Mouse (Mus musculus) layer of hippocampus, adult 18-20 months (tissue): ENCODE results near the gene Doc2b. TPM values are rescaled to one million over a fixed set of nuclear protein-coding genes. Genes with fewer than 3 reads are reported as not detected.
"Not testable (repeated sequence)": the region's sequence is repeated elsewhere in the genome, so short reads cannot be mapped to it uniquely, and the experiment has no call there.

Experiments
- DNase-seq, 2 experiments: peaks; one replicate each; pipeline ENCODE4 v3.0.0; 2022; ENCODE audit warnings: low spot score in 2 of 2
- total RNA-seq, 2 experiments: library from RNA; stranded (reverse); gene quantifications; 2 replicates each; pipeline ENCODE4 v1.2.3; 2021

Gene Doc2b
- total RNA-seq, 2 experiments from 2014 or later: 105 to 115 TPM

DNA sequence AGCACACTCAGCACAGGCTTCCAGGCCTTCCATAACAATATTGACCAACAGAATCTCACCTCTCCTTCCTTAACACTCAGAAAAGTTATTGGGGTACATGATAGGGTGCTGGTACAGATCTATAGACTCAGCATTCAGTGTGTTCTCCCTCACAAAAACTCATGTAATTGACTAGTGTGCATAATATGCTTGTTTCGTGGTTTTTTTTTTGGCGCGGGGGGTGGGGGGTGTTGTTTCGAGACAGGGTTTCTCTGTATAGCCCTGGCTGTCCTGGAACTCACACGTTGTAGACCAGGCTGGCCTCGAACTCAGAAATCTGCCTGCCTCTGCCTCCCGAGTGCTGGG lies 57.4 kb downstream of the Doc2b start:
- DNase-seq: no peak

DNA sequence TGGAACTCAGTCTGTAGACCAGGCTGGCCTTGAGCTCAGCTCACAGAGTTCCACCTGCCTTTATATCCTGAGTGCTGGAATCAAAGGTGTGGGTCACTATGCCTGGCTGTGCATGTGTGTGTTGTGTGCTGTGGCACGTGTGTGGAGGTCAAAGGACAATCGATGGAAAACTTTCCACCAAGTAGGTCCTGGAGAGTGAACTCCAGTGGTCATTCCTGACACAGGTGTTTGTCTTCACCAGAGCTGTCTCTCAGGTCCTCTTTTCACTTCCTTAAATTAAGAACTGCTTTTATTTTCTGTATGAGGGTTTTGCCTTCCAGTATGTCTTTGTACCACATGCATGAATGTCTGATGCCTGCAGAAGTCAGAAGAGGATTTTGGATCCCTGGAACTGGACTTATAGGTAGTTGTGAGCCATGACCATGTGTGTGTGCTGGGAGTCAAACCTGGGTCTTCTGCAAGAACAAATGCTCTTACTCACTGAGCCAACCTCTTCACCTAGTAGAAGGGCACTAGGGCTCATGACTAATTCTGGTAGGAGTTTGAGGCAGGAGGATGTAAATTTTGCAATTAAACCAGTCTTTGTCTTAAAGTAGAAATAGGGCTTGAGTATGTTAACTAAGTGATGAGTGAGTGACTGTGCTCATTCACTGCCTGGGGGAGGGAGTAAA lies 57.9 kb downstream of the Doc2b start:
- no peak for DNase-seq

DNA sequence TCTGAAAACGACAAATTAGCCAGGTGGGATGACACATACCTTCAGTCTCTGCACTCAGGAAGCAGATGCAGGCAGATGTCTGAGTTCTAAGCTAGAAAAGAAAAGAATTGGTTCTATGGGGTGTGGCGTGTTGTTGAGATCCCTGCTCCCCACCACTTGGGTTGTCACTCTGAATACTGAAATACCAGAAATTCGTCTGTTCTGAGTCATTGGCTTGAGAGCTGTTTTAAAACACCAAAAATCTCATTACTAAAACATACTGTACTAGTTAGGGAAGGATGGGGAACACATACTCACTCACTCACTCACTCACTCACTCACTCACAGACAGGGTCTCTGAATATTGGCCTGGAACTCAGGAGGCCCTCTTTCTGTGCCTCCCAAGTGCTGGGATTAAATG lies 58.9 kb downstream of the Doc2b start:
- no peak for DNase-seq

DNA sequence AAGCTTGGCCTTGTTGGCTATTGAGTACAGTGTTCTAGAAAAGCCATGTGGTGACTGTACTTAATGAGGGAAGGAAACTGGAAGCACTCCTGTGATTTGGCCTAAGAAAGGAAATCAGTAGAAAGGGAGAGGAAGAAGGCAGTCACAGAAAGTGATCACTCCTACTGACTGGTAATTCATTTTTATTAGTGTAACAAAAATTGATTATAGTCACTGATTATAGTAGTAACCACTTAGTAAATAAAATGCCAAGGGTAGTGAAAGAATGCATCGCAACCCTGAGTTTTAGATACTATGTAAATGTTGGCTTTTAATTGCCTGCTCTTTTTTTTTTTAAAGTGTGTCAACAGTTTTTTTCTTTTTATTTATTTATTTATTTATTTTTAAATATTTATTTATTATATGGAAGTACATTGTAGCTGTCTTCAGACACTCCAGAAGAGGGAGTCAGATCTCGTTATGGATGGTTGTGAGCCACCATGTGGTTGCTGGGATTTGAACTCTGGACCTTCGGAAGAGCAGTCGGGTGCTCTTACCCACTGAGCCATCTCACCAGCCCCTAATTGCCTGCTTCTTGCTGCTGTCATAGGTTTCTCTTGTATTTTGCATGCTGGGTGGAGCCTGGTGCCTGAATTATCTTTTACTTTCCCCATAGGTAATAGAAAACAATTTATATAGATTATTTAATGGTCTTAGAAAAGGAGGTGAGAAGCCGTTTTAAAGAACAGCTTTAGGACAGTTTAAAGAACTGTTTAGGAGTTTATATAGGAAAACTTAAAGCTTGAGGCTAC lies 60.2 kb downstream of the Doc2b start:
- DNase-seq: no peak

DNA sequence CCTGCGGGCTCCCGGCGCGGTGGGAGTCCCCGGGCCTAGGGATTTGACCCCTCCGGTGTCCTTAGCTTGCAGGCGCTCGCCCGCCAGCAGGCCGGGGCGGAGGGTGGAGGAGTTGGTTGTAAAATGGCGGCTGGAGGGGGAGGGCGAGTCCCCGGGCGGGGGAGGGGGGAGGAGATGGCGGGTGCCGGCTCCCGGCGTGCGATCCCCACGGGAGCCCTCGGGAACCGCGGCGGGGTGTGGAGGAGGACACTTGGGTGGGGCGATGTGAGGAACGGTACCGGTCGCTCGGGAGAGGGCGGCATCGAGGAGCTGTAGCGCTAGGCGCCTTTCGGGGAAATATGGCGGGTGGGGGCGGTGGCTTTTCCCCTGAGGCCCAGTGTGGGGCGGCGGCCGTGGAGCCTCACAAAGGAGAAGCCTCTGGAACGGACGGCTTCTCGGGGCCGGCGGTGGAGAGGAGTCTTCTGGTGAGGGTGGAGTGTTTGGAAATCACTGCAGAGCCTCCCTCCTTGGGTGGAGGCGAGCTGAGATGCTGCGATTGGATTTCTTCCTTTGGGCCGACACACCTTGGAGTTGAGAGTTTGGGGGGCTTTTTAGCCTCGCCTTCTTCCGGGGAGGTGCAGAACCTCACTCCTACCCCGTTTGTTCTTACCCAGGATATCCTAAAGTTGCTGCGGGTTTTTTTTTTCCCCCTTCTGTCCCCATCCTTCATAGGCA lies 62.5 kb downstream of the Doc2b start:
- DNase-seq: peak; percentile 43 to 71

DNA sequence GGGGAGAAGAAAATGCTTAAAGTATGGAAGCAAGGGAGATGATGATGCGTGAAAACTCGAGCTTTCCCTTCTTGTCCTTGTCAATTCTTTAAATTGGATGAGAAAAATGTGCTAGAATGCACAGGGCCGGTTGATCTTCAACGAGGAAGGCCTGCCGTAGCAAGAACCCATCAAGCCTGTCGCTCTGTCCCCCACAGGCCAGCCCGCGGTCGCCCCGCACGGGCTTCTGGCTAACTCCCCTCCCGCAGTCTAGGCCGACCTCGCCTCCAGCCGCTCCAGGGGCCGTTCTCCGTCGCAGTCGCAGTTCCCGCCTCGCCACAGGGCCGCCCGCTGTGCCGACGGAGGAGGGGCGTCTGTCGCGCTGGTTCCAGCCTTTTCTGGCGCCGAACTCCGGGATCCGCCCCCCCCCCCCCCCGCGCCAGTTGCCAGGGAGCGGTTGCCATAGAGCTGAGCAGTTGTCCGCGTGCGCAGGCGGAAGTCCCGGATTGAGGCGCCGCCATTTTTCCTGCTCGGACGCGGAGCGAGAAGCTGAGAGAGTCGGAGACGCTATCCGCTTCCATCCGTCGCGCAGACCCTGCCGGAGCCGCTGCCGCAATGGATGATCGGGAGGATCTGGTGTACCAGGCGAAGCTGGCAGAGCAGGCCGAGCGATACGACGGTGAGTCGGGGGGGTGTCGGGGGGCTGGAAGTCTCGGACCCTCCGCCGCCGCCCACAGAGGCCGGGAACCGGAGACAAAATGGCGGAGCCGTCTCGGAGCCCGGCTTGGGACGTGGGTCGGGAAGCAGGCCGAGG lies 63.2 kb downstream of the Doc2b start, which contains the start of gene Ywhae:
Ywhae (plus strand) TSS at position 436 of the 793 bp plus-strand sequence.
- peak; percentile 86 to 95 for DNase-seq

DNA sequence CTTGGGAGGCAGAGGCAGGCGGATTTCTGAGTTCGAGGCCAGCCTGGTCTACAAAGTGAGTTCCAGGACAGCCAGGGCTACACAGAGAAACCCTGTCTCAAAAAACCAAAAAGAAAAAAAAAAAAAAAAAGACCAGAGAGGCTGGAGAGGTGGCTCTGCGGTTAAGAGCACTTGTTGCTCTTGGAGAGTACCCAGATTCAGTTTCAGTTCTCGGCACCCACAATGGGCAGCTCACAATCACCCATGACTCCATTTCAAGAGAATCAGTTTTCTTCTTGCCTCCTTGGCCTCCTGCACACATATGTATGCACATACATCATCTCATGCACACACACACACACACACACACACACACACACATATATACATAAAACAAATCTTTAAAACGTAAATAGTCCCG lies 68.2 kb downstream of the Doc2b start:
- not testable (repeated sequence) for DNase-seq

DNA sequence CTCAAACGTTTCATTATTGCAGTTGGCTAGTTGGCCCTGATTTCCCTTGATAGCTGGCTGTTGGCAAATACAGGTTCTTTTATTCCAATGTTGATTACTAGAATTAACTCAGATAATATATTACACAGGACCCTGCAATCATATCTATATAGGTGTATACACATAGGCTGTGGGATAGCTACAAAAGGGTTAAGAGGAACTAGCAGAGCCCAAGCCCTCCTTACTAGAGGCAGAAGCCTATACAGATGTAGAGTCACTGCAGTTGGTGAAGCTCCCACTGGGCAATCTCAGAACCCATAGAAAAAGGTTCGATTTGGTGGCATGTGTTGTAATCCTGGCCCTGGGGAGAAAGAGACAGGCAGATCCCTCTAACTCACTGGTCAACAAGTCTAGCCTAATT lies 68.7 kb downstream of the Doc2b start:
- DNase-seq: no peak

DNA sequence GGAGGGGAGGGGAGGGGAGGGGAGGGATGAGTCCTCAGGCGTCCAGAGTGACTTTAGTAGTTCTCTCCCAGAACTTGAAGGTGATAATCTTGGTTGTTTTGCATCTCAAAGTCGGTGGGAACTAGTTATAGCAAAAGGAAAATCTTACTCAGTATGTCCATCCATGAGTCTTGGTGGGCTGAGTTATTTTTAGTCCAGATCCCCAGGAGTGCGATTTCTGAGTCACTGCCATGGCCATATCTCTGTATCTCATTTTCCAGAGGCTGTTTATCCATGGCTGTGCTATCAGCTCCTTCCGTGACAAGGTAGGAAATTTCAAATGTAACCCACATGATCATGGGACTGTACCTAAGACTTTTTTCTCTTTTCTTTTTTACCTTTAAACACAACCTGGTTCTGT lies 73.5 kb downstream of the Doc2b start:
- no peak for DNase-seq

Other genes starting within 250 kb of the Doc2b start
- 100 to 1,000 TPM; 279 to 288 TPM for gene Pitpna, start 208.0 kb downstream of the Doc2b start, total RNA-seq
- 10 to 100 TPM; 40.2 to 45.2 TPM for gene Inpp5k, start 165.1 kb downstream of the Doc2b start, total RNA-seq
- 10 to 100 TPM; 12.9 to 14.1 TPM for gene Myo1c, start 145.5 kb downstream of the Doc2b start, total RNA-seq
- gene Crk, start 116.8 kb downstream of the Doc2b start, total RNA-seq: 100 to 1,000 TPM; 128 to 129 TPM
- gene Ywhae, start 63.2 kb downstream of the Doc2b start, total RNA-seq: 1,000 to 10,000 TPM; 1,181 to 1,213 TPM
- gene Rph3al, start 142.4 kb upstream of the Doc2b start, total RNA-seq: 1 to 10 TPM; 5.0 to 5.4 TPM
- gene 1700016K19Rik, start 203.9 kb upstream of the Doc2b start, total RNA-seq: 1 to 10 TPM; 2.1 to 3.8 TPM
- 1 to 10 TPM; 9.0 to 9.2 TPM for gene Rflnb, start 231.7 kb upstream of the Doc2b start, total RNA-seq